Mouse (Mus musculus): ENCODE measurements around the gene Bcor.

- no peak for TF ChIP-seq ZC3H11A (IDR thresholded peaks at IDR 0.05; ENCODE audit: borderline replicate concordance, low read depth, low read length)
- TF ChIP-seq ZNF384 (IDR thresholded peaks at IDR 0.05; ENCODE audit: low read depth, low read length), result no peak
- no peak for TF ChIP-seq CHD2 (IDR thresholded peaks at IDR 0.05; ENCODE audit: low read depth, low read length)
These were observed 149.5 kb downstream of the Bcor start for GRCm38 (mm10) chrX:12010660-12011059.
